Mouse (Mus musculus) hindbrain, embryonic 15.5 days (tissue): ENCODE data around the gene 5730455P16Rik. TPM values are rescaled to one million over a fixed set of nuclear protein-coding genes. Genes with fewer than 3 reads are reported as not detected.

Source experiments
- ATAC-seq: fragments of 200-750 bp; cut with Nextera tagmentation; 2 replicates; pipeline ENCODE4 v1.8.0; 2017; ENCODE audit warnings: low read depth, moderate number of reproducible peaks, moderate TSS enrichment; ENCODE audit not compliant: low FRiP score
- H3K27ac ChIP-seq: fragments of 300-500 bp; sonication (generic); replicated peaks from 2 replicates; pipeline ENCODE4 v1.5.1; 2015; ENCODE audit warnings: mild to moderate bottlenecking, inconsistent platforms
- H3K27me3 ChIP-seq: fragments of 300-500 bp; sonication (generic); 2 replicates; pipeline ENCODE4 v1.6.1; 2015; ENCODE audit warnings: control low read depth, inconsistent platforms
- H3K36me3 ChIP-seq: fragments of 300-500 bp; sonication (generic); 2 replicates; pipeline ENCODE4 v1.6.1; 2015; ENCODE audit warnings: control low read depth, inconsistent platforms
- H3K4me1 ChIP-seq: fragments of 300-500 bp; sonication (generic); replicated peaks from 2 replicates; pipeline ENCODE4 v1.6.1; 2015; ENCODE audit warnings: control low read depth, inconsistent platforms
- H3K4me2 ChIP-seq: fragments of 300-500 bp; sonication (generic); 2 replicates; pipeline ENCODE4 v1.6.1; 2015; ENCODE audit warnings: moderate library complexity, mild to moderate bottlenecking, inconsistent platforms
- H3K4me3 ChIP-seq: fragments of 300-500 bp; sonication (generic); 2 replicates; pipeline ENCODE4 v1.5.1; 2015; ENCODE audit warnings: mild to moderate bottlenecking, inconsistent platforms
- H3K9ac ChIP-seq: fragments of 300-500 bp; sonication (generic); 2 replicates; pipeline ENCODE4 v1.6.1; 2015; ENCODE audit warnings: inconsistent platforms
- H3K9me3 ChIP-seq: fragments of 300-500 bp; sonication (generic); 2 replicates; pipeline ENCODE4 v1.6.1; 2016; ENCODE audit warnings: control low read depth, inconsistent platforms
- WGBS: fragments of 180-500 bp; shearing (Covaris S2); methylation state at CpG from one replicate; pipeline ENCODE4 v1.1.7; 2015; 5-methylcytosine and 5-hydroxymethylcytosine counted together
- polyA plus RNA-seq: library from polyadenylated mRNA; unstranded; fragments of >200 nt; fragmentation: Nextera tagmentation; extraction: Ambion mirVana; gene quantifications from 2 replicates; pipeline ENCODE4 v1.2.1, GENCODE M21; 2015

Gene 5730455P16Rik
- polyA plus RNA-seq, 1 experiment from 2014 or later = 34.2 TPM

DNA sequence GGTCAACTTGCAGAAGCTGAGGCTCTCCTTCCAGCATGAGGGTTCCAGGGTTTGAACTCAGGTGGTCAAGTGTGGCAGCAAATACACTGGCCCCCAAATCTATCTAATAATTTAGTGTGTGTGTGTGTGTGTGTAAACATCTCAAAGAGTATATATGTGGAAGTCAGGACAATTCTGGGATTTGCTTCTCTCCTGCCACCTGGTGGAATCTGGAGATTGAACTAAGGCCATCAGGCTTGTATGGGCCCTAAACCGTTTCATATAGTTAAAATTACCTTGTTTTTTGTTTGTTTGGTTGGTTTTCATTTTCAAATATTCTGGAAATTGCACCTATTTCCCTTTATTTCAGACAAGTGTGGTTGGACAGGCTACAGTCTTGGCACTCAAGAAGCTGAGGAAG is 8.9 kb downstream of the 5730455P16Rik start:
- Histone ChIP-seq H3K27me3 (no peaks in the 10 kb centered on the region), H3K9me3 (no peaks in the 10 kb centered on the region), H3K4me3 (no peak overlapping the region), H3K27ac (no peak overlapping the region), H3K36me3 (peaks cover 43% of the 10 kb centered on the region), H3K9ac (no peak overlapping the region), H3K4me2 (no peak overlapping the region), H3K4me1 (no peaks in the 10 kb centered on the region)
- WGBS = 98% methylated on average over 1 of the region's 1 CpGs
- ATAC-seq = no peak

DNA sequence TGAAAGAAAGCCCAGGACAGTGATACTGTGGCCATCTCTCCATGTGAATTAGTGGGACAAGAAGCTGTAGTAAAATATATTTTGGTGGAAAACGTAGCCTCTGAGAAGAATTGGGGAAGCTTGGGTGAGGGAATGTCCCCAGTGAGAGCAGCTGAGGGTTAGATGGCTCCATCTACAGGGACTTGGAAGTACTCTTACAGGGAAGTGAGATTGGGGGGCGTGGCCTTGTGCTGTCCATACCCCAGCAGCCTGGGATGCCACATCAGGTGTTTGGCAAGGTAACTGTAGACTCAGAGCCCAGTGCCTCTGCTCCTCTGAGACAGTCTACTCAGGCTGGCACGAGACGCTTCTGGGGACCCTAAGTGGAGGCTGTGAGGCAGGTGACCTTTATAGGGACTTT is 23.0 kb downstream of the 5730455P16Rik start:
- ATAC-seq = no peak
- Histone ChIP-seq H3K27me3 (no peaks in the 10 kb centered on the region), H3K36me3 (no peaks in the 10 kb centered on the region), H3K4me3 (no peak overlapping the region), H3K9me3 (no peaks in the 10 kb centered on the region), H3K9ac (no peak overlapping the region), H3K27ac (no peak overlapping the region), H3K4me1 (no peaks in the 10 kb centered on the region), H3K4me2 (no peak overlapping the region)
- 27% methylated on average over 4 of the region's 4 CpGs for WGBS

DNA sequence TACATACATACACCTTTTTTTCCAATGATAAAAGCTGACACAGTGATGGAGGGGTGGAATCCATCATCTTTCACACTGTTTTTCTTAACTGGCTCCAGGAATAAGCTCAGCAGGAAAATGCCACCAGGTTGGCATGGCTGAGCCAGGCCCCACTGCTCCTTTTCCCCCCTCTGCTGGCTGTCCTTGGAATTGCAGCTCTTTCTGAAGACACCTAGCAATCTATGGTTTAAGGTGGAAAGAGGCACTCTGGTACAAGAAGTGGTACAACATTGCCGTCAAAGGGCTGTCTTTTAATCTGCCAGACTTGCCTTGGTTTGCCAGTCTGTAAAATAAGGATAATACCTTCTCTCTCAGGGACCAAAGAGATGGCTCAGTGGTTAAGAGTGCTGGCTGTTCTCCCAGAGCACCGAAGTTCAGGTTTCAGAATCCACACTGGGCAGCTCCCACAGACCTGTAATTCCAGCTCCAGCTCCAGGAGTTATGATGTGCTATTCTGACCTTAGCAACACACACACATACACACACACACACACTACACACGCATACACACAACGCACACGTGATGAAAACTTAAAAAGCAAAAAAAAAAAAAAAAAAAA is 25.9 kb downstream of the 5730455P16Rik start:
- no peak overlapping the region for H3K27ac ChIP-seq
- 75% methylated on average over 5 of the region's 5 CpGs for WGBS
- no peak overlapping the region for H3K4me2 ChIP-seq
- H3K9ac ChIP-seq = no peak overlapping the region
- no peaks in the 10 kb centered on the region for H3K36me3 ChIP-seq
- H3K4me3 ChIP-seq = no peak overlapping the region
- no peaks in the 10 kb centered on the region for H3K4me1 ChIP-seq
- H3K9me3 ChIP-seq = no peaks in the 10 kb centered on the region
- peak; percentile 54; the same call in 1 of the 2 replicates for ATAC-seq
- no peaks in the 10 kb centered on the region for H3K27me3 ChIP-seq

DNA sequence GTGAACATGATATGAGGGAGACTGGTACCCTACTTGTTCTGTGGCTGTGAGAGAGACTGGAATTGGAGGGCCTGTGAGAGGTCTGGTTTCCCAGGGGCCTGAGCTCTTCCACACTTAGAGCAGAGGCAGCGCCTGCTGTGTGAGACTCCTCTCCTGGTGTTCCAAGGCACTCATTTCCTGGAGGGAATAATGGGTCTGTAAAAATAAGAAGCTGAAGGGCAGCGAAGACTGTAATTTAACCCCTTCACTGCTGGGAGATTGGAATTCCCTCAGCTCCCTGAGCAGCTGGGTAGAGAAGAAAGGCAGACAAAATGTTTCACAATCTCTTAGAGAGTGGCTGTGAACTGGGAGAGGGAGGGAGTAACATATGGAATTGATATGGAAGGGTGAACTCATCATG is 35.4 kb downstream of the 5730455P16Rik start:
- Histone ChIP-seq H3K4me3 (no peak overlapping the region), H3K4me2 (no peak overlapping the region), H3K36me3 (no peaks in the 10 kb centered on the region), H3K27me3 (no peaks in the 10 kb centered on the region), H3K9ac (no peak overlapping the region), H3K9me3 (no peaks in the 10 kb centered on the region), H3K27ac (0 out of 2 replicates have a peak overlapping the region, but pooled peaks have one; percentile 30), H3K4me1 (peaks cover 4% of the 10 kb centered on the region; the same call in 1 of the 2 replicates)
- no peak for ATAC-seq
- 17% methylated on average over 2 of the region's 2 CpGs for WGBS

DNA sequence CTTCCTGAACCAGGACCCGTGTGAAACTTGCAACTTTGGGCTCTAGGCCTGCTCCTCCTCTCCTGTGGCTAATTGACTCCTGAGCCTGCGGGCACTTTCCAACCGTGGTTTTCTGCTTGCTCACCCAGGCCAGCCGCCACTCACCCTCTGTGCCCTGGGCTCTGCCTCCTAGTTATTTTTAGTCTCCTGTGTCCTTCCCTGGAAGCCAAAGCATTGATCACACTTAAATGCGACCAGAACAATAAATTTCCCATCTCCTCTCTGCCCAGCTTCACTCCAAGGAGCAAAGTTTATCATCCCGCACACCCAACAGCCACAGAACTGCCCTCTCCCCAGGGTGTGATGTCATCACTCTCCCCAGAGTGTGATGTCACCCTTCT is 41.5 kb downstream of the 5730455P16Rik start:
- no peak overlapping the region for H3K4me3 ChIP-seq
- H3K27ac ChIP-seq = peak overlapping the region; percentile 65; the same call in 1 of the 2 replicates
- 10% methylated on average over 6 of the region's 6 CpGs for WGBS
- no peak overlapping the region for H3K9ac ChIP-seq
- H3K9me3 ChIP-seq = no peaks in the 10 kb centered on the region
- H3K4me1 ChIP-seq = peaks cover 18% of the 10 kb centered on the region
- no peak overlapping the region for H3K4me2 ChIP-seq
- H3K27me3 ChIP-seq = no peaks in the 10 kb centered on the region
- ATAC-seq = no peak
- no peaks in the 10 kb centered on the region for H3K36me3 ChIP-seq

DNA sequence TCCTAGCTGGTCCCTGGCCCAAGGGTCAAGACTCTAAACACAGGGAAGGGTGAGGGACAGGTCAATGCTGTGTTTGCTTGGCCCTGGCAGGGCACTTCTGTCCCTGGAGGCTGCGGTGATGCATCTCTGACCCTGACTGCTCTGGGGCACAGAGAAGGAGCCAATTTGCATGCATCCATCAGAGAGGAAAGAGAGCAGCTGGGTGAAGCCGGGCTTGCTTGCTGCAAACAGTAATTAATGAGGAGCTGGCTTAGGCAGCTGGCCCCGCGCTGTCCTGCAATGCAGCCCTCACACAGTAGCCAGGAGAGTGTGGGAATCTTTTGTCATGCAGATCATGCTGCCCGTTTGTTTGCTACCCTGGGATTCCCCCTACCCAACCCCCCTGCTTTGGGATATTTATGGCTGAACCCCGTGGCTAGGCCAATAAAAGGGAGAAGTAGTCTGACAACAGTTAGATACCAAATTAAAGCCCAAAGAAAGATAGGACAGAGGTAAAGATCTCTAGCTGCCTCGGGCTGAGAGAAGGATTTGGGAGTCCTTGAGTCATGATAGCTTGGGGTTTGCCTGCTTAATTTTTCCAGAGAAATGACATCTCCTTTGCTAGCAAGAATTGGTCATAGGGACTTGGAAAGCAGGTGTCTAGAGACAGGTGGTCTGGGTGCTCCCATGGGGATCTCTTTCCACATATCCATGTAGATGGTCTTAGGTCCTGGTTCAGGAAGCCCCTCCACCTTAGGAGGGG is 42.1 kb downstream of the 5730455P16Rik start:
- Histone ChIP-seq H3K27me3 (no peaks in the 10 kb centered on the region), H3K4me2 (0 out of 2 replicates have a peak overlapping the region, but pooled peaks have one; percentile 7), H3K9ac (no peak overlapping the region), H3K4me3 (no peak overlapping the region), H3K9me3 (no peaks in the 10 kb centered on the region), H3K4me1 (peaks cover 18% of the 10 kb centered on the region), H3K27ac (peak overlapping the region; percentile 65), H3K36me3 (no peaks in the 10 kb centered on the region)
- peak; percentile 72 for ATAC-seq
- 3% methylated on average over 7 of the region's 7 CpGs for WGBS

DNA sequence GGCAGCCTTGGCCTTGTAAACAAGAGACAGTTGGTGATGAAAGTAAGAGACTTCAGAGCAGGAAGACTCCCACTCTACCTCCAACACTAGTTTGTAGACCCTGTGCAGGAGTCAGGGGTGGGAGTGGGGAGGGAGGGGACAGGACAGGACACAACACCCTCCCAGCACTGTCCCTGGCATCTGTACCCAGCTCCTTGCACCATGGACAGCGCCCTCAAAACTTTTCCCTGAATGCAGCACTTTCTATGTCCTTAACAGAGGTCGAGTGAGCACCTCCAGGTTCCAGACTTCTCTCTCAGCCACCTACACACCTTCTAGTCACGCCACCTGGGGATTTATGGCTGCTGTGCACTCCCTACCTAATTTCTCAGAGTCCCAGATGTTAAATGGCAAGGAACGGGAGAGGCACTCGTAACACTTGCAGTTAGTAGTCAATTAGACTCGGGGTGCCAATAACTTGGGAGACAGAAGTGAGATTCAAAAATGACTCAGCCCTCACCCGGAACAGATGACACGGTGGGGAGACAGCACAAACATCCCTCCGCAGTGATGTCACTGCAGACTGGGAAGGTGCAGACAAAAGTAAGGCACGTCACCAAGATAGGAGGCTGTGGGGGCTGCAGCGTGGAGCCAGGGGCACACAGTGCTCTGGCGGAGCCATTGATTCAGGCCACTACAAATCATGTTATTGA is 45.0 kb downstream of the 5730455P16Rik start:
- no peak for ATAC-seq
- Histone ChIP-seq H3K36me3 (no peaks in the 10 kb centered on the region), H3K4me1 (peaks cover 18% of the 10 kb centered on the region), H3K4me2 (no peak overlapping the region), H3K27me3 (no peaks in the 10 kb centered on the region), H3K27ac (no peak overlapping the region), H3K4me3 (no peak overlapping the region), H3K9me3 (no peaks in the 10 kb centered on the region), H3K9ac (no peak overlapping the region)
- 70% methylated on average over 12 of the region's 12 CpGs for WGBS

DNA sequence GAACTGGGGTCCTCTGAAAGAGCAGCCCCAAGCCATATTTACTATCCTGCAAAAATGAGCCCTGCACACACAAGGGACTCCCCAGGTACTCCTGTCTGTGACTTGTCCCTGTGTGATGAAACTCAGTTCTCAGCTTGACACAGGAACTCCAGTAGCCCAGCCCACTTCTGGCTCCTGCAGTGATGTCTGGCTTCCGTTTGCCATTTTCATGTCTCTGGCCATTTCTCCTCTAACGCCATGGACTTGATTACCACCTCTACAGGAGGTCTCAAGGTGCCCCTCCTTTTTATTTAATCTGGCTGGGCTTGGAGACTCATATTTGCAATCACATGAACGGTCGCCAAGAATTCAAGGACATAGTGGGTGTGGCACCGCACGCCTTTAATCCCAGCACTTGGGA is 53.2 kb downstream of the 5730455P16Rik start:
- 83% methylated on average over 6 of the region's 6 CpGs for WGBS
- Histone ChIP-seq H3K27me3 (no peaks in the 10 kb centered on the region), H3K4me2 (no peak overlapping the region), H3K36me3 (no peaks in the 10 kb centered on the region), H3K4me3 (no peak overlapping the region), H3K4me1 (0 out of 2 replicates have a peak, but pooled peaks cover 4% of the 10 kb centered on the region), H3K9ac (no peak overlapping the region), H3K27ac (no peak overlapping the region), H3K9me3 (no peaks in the 10 kb centered on the region)
- ATAC-seq = no peak

DNA sequence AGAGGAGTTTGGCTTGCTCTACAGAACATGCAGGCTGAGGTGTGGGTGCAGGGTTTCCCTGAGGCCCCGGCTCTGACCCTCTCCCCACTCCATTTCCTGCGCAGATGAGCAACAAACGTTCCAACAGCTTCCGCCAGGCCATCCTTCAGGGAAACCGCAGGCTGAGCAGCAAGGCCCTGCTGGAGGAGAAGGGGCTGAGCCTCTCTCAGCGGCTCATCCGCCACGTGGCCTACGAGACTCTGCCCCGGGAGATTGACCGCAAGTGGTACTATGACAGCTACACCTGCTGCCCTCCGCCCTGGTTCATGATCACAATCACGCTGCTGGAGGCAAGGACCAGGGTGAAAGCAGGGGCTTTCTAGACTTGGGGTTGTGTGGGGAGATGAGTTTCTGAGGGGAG is 54.6 kb downstream of the 5730455P16Rik start:
- no peak overlapping the region for H3K27ac ChIP-seq
- 0 out of 2 replicates have a peak, but pooled peaks cover 4% of the 10 kb centered on the region for H3K4me1 ChIP-seq
- no peak for ATAC-seq
- no peaks in the 10 kb centered on the region for H3K27me3 ChIP-seq
- no peaks in the 10 kb centered on the region for H3K9me3 ChIP-seq
- H3K9ac ChIP-seq = no peak overlapping the region
- no peak overlapping the region for H3K4me3 ChIP-seq
- no peak overlapping the region for H3K4me2 ChIP-seq
- 36% methylated on average over 13 of the region's 13 CpGs for WGBS
- no peaks in the 10 kb centered on the region for H3K36me3 ChIP-seq

DNA sequence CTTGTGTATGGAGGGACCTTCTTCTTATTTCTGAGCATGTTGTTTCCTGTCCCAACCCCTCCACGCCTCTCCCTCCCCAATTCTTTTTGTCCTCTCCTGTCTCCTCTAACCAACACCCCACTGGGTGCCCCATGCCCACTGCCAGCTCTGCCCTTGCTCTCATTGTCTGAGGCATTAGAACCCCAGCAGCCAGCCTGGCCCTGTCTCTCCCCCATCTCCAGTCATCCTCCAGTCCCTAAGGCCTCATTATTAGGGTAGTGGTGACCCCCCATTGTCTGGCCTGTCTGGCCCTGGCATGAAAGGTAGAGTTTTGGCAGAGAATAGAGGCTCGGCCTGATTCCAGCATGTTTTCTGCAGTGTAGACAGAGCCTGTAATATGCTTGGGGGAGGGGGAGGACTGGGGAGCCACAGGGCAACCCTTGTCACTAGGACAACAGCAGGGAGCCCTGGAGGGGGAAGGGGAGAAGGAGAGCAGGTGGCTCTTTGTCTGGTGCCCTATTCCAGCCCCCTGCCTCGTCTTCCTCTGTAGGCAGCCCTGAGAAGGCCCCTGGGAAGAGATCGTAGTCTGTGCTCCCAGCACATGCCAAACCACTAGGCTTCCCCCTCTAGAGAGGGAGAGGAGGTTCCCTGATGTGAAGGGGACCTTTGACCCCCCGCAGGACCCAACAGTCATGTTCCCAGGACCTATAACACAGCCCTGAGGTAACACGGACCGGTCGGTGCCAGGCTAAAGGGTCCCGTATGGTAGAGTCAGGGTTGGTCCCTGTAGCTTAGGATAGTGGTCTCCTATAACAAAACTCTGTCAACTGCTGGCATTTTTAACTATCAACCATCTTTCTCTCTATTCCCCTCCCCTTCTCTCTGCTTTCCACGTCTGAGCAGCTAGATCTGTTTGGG is 61.8 kb downstream of the 5730455P16Rik start:
- 24% methylated on average over 10 of the region's 10 CpGs for WGBS
- no peak overlapping the region for H3K4me3 ChIP-seq
- peaks cover 23% of the 10 kb centered on the region for H3K4me1 ChIP-seq
- H3K27me3 ChIP-seq = no peaks in the 10 kb centered on the region
- peak overlapping the region; percentile 28; the same call in 1 of the 2 replicates for H3K27ac ChIP-seq
- H3K9ac ChIP-seq = no peak overlapping the region
- peak; percentile 85 for ATAC-seq
- H3K36me3 ChIP-seq = no peaks in the 10 kb centered on the region
- H3K4me2 ChIP-seq = no peak overlapping the region
- no peaks in the 10 kb centered on the region for H3K9me3 ChIP-seq

DNA sequence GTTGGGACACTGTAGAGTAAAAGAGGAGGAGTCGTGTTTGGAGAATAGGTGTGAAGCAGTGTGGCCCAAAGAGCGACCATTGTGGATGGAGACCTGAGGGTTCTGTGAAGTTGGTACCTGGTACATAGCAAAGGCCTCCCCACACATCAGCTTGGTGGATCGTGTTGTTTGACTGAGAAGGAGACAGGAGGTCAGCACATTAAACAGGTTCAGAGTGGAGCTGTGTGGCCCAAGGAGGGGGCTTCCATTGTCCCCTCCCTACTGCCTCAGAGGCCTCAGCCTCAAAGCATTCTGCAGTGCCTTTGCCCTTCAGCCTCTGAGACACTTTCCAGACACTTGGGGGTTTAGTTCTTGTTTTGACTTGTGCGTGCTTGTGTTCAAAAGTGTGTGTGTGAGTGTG is 63.9 kb downstream of the 5730455P16Rik start:
- ATAC-seq = no peak
- Histone ChIP-seq H3K4me2 (no peak overlapping the region), H3K27me3 (no peaks in the 10 kb centered on the region), H3K36me3 (no peaks in the 10 kb centered on the region), H3K4me1 (peaks cover 24% of the 10 kb centered on the region), H3K9me3 (no peaks in the 10 kb centered on the region), H3K4me3 (no peak overlapping the region), H3K27ac (no peak overlapping the region), H3K9ac (no peak overlapping the region)
- WGBS = 70% methylated on average over 4 of the region's 4 CpGs
